Mouse (Mus musculus) left cerebral cortex, adult 8-10 months (tissue): Measurements from ENCODE around the gene Tenm2. TPM values are rescaled to one million over a fixed set of nuclear protein-coding genes. Genes with fewer than 3 reads are reported as not detected.

Experiments
- DNase-seq, 2 experiments: peaks; one replicate each; pipeline ENCODE4 v3.0.0; 2022; ENCODE audit warnings: low spot score in 2 of 2
- total RNA-seq, 4 experiments: library from RNA; stranded (reverse); gene quantifications; 2 replicates each; pipeline ENCODE4 v1.2.4; 2022

The Tenm2 gene
- total RNA-seq, 4 experiments from 2014 or later, result 89.1 to 98.1 (median 90.5) TPM

DNA sequence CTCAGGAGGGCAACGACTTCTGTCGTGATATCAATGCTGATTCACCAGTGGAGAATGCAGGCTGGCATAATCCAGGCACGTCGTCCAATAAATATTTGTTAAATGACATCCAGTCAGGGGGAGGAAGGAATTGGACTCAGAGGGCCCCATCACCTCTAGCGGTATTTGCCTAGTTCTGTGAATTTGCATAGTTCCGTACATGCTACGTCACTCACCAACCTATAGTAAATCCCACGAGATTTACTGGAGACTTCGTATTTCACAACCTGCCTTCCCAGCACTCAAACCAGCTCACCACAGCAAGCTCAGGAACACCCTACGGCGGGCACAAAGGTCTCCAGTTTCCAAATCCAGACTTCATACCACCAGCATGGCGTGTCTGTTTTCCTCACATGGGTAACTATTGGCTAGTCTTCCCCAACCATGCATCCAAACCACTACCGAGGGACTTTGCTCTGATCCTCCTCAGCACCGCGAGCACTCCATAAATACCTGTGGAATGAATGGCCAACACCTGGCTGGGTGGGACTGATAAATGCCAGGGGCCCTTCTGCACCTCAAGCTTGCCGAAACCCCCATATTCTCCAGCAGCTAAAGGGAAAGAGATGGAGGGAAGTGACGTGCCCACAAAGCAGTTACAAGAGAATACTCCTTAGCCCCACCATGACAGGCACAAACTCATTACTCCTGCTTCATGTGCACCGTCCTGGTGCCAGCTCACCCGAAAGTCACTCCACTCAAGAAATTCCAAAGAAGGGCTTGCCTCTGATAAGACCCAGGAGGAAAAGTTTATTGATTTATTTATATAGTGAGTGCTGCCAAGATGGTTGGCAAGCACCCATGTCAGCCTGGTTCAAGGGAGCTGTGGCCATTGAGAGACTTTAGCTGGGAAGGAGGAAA is 1264.7 kb downstream of the Tenm2 start:
- DNase-seq, result no peak

GRCm38 (mm10) chr11:35968291-35968690 is 1267.5 kb downstream of the Tenm2 start:
- DNase-seq, result no peak

DNA sequence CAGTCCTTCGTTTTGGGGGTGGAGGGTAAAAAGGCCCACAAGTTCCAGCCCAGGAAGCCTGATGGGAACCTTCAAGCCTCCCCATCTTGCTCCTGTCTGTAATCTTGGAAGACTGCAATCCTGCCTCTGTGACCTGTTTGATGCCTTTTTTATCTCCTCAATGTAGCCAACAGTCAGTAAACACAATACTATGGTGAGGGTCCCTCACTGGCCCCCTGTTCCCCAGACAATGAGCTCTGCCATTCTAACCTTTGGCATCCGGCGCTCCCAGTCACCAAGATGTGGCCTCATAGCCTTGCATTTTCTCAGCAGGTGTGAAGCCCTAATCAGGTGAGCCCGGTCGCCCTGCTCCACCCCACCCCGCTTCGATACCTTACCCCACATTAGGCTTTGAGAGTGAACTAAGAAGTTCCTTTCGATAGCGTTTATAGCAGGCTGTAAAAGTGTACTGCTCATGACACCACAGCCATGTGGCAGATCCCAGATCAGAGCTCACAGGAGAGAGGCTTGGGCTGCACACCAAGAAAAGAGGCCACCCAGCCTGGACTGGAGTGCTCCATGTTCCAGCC is 1271.7 kb downstream of the Tenm2 start:
- no peak for DNase-seq

GRCm38 (mm10) chr11:35963554-35963953 is 1272.2 kb downstream of the Tenm2 start:
- no peak for DNase-seq

GRCm38 (mm10) chr11:35962431-35962830 is 1273.3 kb downstream of the Tenm2 start:
- no peak for DNase-seq

DNA sequence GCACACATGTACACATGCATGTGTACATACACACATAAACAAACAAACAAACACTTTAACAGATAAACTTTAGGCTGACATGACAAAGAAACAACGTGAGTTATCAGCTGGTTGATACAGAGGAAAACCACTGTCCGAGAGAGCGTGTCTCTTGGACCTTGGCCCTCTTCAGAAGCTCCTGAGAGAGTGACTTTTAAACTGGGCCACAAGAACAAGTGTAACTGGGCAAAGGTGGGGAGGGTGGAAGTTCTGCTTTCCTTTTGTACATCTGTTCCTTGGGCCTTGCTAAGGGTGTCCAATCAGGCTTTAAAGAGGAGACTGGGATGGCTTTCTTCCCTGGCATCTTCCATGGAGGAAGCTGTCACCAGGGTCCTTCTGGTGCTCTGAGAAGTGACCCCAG is 1276.5 kb downstream of the Tenm2 start:
- DNase-seq, result no peak
